Mouse (Mus musculus) Muller cell, postnatal 12 days (primary cell): ENCODE measurements at regions not wholly inside any gene's neighbourhood (a gene's known extent, or its start where the extent isn't known, plus 50 kb on each side); places are given as distances from the start of the nearest gene placed in this dataset.

Experiments used
- DNase-seq: peaks from one replicate; pipeline ENCODE4 v3.0.0-alpha.2; 2015; ENCODE audit errors: inconsistent ontology term

- no peak for DNase-seq
Measured at GRCm38 (mm10) chr3:4226986-4227385, 1523.6 kb upstream of the Gm8797 start.

- no peak for DNase-seq
Measured at GRCm38 (mm10) chr3:4271361-4271760, 1479.2 kb upstream of the Gm8797 start.

- DNase-seq, result no peak
Measured at GRCm38 (mm10) chr3:4274607-4275006, 1476.0 kb upstream of the Gm8797 start.

GRCm38 (mm10) chr3:4278042-4278441, 1472.6 kb upstream of the Gm8797 start:
- no peak for DNase-seq

- DNase-seq, result peak; percentile 63
Measured at GRCm38 (mm10) chr3:4280366-4281020, 1470.1 kb upstream of the Gm8797 start.

- DNase-seq, result no peak
Measured at GRCm38 (mm10) chr3:4281092-4281491, 1469.5 kb upstream of the Gm8797 start.

GRCm38 (mm10) chr3:4287141-4287540, 1463.5 kb upstream of the Gm8797 start:
- DNase-seq, result peak; percentile 94

GRCm38 (mm10) chr3:4336441-4336840, 1414.2 kb upstream of the Gm8797 start:
- DNase-seq, result no peak

GRCm38 (mm10) chr3:4339153-4339552, 1411.5 kb upstream of the Gm8797 start:
- no peak for DNase-seq
